Mouse (Mus musculus) layer of hippocampus, adult 2 months (tissue): ENCODE measurements around the gene Ndufb10. TPM values are rescaled to one million over a fixed set of nuclear protein-coding genes. Genes with fewer than 3 reads are reported as not detected.

Source experiments
- DNase-seq, 2 experiments: peaks; one replicate each; pipeline ENCODE4 v3.0.0; 2022; ENCODE audit warnings: low spot score in 2 of 2
- H3K27ac ChIP-seq: fragments of 200-600 bp; 2 replicates; pipeline ENCODE4 v1.8.1; 2022
- H3K4me3 ChIP-seq: fragments of 200-600 bp; 2 replicates; pipeline ENCODE4 v1.8.1; 2022; ENCODE audit warnings: mild to moderate bottlenecking
- CTCF ChIP-seq: fragments of 200-600 bp; conservative IDR thresholded peaks from 2 replicates; pipeline ENCODE4 v1.8.1; 2022; ENCODE audit warnings: antibody characterized with exemption, mild to moderate bottlenecking, moderate library complexity
- total RNA-seq, 2 experiments: library from RNA; stranded (reverse); gene quantifications; 2 replicates each; pipeline ENCODE4 v1.2.3; 2021

Gene Ndufb10
- total RNA-seq, 2 experiments from 2014 or later = 210 to 227 TPM

GRCm38 (mm10) chr17:24689251-24690081 lies 34.8 kb downstream of the Ndufb10 start, which contains the start of gene Syngr3:
Gene Syngr3, minus strand, starts transcription at chr17:24689955.
- DNase-seq = peak in 1 of 2 experiments; percentile 55
- Histone ChIP-seq H3K4me3 (peak within 1 kb of the TSS; percentile 89), H3K27ac (peak within 1 kb of the TSS; percentile 98)
- no peak; the same call in 1 of the 2 replicates for TF ChIP-seq CTCF

GRCm38 (mm10) chr17:24687599-24687998 lies 36.7 kb downstream of the Ndufb10 start:
- TF ChIP-seq CTCF = no peak

DNA sequence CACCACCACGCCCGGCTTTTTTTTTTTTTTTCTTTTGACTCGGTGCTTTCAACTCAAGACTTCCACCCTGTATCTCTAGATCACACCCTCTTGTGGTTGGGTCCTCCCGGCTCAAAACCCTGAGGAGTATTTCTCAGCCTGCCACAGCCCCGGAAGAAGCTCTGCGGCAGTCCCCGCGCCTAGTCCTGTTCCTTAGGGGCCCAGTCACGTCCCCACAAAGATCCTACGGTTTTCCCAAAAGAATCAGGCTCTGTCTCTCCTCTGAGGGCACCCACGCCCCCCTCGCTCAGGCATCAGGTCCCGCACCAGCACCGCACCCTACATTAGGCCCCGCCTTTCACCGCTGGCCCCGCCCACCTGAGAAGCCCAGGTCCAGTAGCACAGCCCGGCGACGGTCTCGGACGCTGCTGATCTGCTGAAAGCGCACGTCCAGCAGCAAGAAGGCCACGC lies 37.1 kb downstream of the Ndufb10 start:
- DNase-seq = no peak
- no peak overlapping the region for H3K27ac ChIP-seq
- peak overlapping the region; percentile 89 for H3K4me3 ChIP-seq
- TF ChIP-seq CTCF = no peak

More at GRCm38 (mm10) chr17:24687599-24687998, 36.7 kb downstream of the Ndufb10 start:
- DNase-seq = no peak
- H3K4me3 ChIP-seq = peak overlapping the region; percentile 89
- H3K27ac ChIP-seq = no peak overlapping the region

DNA sequence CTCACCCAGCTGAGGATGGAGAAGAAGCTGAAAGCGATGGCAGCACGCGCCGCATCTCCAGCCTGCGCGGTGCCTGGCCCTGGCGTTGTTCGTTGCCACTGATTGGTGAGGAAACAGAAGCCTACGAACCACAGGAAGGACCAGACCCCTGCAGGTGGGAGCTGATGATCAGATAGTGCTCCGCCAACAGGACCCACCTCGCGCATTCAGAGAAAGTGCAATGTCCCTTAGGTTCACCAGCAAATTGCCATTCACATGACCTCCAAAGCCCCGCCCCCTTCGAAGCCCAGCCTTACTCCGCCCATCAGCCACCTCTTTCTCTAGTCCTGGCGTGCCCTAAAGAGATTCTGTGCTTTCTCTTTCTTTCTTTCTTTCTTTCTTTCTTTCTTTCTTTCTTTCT lies 37.8 kb downstream of the Ndufb10 start:
- no peak for DNase-seq
- H3K4me3 ChIP-seq = no peak overlapping the region
- no peak for TF ChIP-seq CTCF
- H3K27ac ChIP-seq = no peak overlapping the region

DNA sequence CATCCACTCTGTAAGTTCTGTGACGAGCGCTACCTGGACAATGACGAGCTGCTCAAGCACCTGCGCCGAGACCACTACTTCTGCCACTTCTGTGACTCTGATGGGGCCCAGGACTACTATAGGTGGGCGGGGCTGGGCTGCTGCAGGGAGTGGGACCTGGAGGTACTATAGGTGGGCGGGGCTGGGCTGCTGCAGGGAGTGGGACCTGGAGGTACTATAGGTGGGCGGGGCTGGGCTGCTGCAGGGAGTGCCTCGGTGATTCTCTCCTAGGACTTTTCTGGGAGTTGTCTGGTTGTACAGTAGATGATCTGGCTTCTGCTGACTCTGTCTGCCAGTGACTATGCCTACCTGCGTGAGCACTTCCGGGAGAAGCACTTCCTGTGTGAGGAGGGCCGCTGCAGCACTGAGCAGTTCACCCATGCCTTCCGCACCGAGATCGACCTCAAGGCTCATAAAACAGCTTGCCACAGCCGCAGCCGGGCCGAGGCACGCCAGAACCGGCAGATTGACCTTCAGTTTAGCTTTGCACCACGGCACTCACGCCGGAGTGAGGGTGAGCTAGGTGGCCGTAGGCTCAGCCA lies 46.7 kb downstream of the Ndufb10 start:
- H3K27ac ChIP-seq = no peak overlapping the region
- no peak for DNase-seq
- TF ChIP-seq CTCF = no peak
- no peak overlapping the region for H3K4me3 ChIP-seq

- no peak overlapping the region for H3K4me3 ChIP-seq
- TF ChIP-seq CTCF = no peak
- DNase-seq = no peak
- no peak overlapping the region for H3K27ac ChIP-seq
Observed at GRCm38 (mm10) chr17:24676877-24677276, 47.4 kb downstream of the Ndufb10 start.

DNA sequence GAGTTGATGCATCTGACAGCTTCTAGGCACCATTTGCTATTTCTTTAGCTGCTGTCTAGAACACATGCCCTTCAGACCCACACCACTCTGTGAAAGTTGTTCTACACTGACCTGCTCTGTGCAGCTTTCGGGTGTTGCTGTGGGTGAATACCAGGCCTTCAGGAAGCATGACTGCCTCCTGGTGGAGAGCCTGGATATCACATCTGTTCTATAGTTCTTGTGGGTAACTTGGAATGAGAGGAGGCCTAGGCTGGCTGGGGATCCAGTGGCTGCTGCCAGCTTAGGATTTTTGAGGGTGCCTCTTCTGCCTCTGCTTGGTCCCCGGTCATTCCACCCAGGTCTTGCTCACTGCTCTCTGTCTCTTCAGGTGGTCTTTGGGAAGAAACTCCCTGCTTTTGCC lies 48.1 kb downstream of the Ndufb10 start:
- TF ChIP-seq CTCF = peak; percentile 86
- peak in 1 of 2 experiments; percentile 71 for DNase-seq
- Histone ChIP-seq H3K27ac (no peak overlapping the region), H3K4me3 (no peak overlapping the region)

- no peak overlapping the region for H3K27ac ChIP-seq
- TF ChIP-seq CTCF = no peak
- H3K4me3 ChIP-seq = no peak overlapping the region
- peak; percentile 51 to 75 for DNase-seq
Observed at GRCm38 (mm10) chr17:24674277-24674676, 50.0 kb downstream of the Ndufb10 start.

DNA sequence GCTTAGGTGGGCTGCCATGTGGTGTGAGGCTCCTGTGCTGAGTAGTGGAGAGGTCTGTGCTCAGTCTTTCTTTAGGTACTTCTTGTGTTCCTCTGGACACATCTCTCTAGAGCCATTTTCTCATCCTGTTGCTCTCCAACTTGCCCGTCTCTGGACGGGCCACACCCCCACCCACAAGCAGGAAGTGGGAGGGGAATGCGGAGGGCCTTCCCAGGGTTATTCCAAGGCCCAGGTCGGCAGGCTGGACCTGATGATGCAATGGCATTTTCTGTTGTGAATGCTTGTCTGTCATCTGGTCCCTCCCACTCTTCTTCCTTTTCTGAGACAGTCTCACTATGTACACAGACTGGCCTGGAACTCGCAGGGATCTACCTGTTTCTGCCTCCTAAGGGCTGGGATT lies 52.1 kb downstream of the Ndufb10 start:
- Histone ChIP-seq H3K27ac (no peak overlapping the region), H3K4me3 (no peak overlapping the region)
- TF ChIP-seq CTCF = no peak
- no peak for DNase-seq

Other genes with a start within 250 kb of the Ndufb10 start
- gene Mlst8, start 245.4 kb downstream of the Ndufb10 start, total RNA-seq = 10 to 100 TPM; 36.0 to 44.9 TPM
- 100 to 1,000 TPM; 153 to 158 TPM for gene Caskin1, start 235.9 kb downstream of the Ndufb10 start, total RNA-seq
- 10 to 100 TPM; 87.9 to 95.5 TPM for gene Traf7, start 196.5 kb downstream of the Ndufb10 start, total RNA-seq
- 10 to 100 TPM; 78.2 to 82.2 TPM for gene Rab26, start 190.3 kb downstream of the Ndufb10 start, total RNA-seq
- gene Pkd1, start 174.6 kb downstream of the Ndufb10 start, total RNA-seq = 10 to 100 TPM; 87.0 to 93.3 TPM
- 100 to 1,000 TPM; 192 to 223 TPM for gene Tsc2, start 91.8 kb downstream of the Ndufb10 start, total RNA-seq
- gene Nthl1, start 91.8 kb downstream of the Ndufb10 start, total RNA-seq = 1 to 10 TPM; 6.2 to 6.8 TPM
- gene Slc9a3r2, start 74.2 kb downstream of the Ndufb10 start, total RNA-seq = 10 to 100 TPM; 41.9 to 44.1 TPM
- 1 to 10 TPM; 2.0 to 2.3 TPM for gene Npw, start 66.0 kb downstream of the Ndufb10 start, total RNA-seq
- gene Zfp598, start 54.8 kb downstream of the Ndufb10 start, total RNA-seq = 10 to 100 TPM; 36.6 to 43.9 TPM
- 100 to 1,000 TPM; 146 to 155 TPM for gene Syngr3, start 34.5 kb downstream of the Ndufb10 start, total RNA-seq
- 10 to 100 TPM; 22.3 to 22.4 TPM for gene Gfer, start 28.3 kb downstream of the Ndufb10 start, total RNA-seq
- gene Noxo1, start 28.2 kb downstream of the Ndufb10 start, total RNA-seq = 1 to 10 TPM; 3.3 to 3.4 TPM
- 10 to 100 TPM; 30.9 to 32.8 TPM for gene Tbl3, start 16.8 kb downstream of the Ndufb10 start, total RNA-seq
- under 1 TPM in 1 of 2 experiments, not detected in 1; 0.56 TPM for gene Rnf151, start 6.4 kb downstream of the Ndufb10 start, total RNA-seq
- 100 to 1,000 TPM; 302 to 315 TPM for gene Rps2, start 6.4 kb downstream of the Ndufb10 start, total RNA-seq
- gene Rpl3l, start 3.3 kb upstream of the Ndufb10 start, total RNA-seq = under 1 TPM; 0.38 to 0.61 TPM
- 10 to 100 TPM; 32.0 to 40.8 TPM for gene Msrb1, start 12.2 kb upstream of the Ndufb10 start, total RNA-seq
- gene Hs3st6, start 28.5 kb upstream of the Ndufb10 start, total RNA-seq = not detected
- gene Meiob, start 79.8 kb upstream of the Ndufb10 start, total RNA-seq = not detected
- gene Hagh, start 115.7 kb upstream of the Ndufb10 start, total RNA-seq = 100 to 1,000 TPM; 135 to 137 TPM
- gene Fahd1, start 125.9 kb upstream of the Ndufb10 start, total RNA-seq = 10 to 100 TPM; 21.1 to 22.4 TPM
- gene Igfals, start 141.5 kb upstream of the Ndufb10 start, total RNA-seq = under 1 TPM in 1 of 2 experiments, not detected in 1; 0.34 TPM
- 10 to 100 TPM; 34.3 to 35.8 TPM for gene Nubp2, start 161.9 kb upstream of the Ndufb10 start, total RNA-seq
- 10 to 100 TPM; 43.6 to 45.0 TPM for gene Spsb3, start 162.2 kb upstream of the Ndufb10 start, total RNA-seq
- gene Eme2, start 170.6 kb upstream of the Ndufb10 start, total RNA-seq = 10 to 100 TPM; 66.9 to 72.7 TPM
- gene Mrps34, start 170.6 kb upstream of the Ndufb10 start, total RNA-seq = 10 to 100 TPM; 80.4 to 85.1 TPM
- gene Nme3, start 172.0 kb upstream of the Ndufb10 start, total RNA-seq = 10 to 100 TPM; 60.1 to 63.7 TPM
- gene Mapk8ip3, start 212.5 kb upstream of the Ndufb10 start, total RNA-seq = 100 to 1,000 TPM; 409 to 411 TPM
- gene Jpt2, start 236.2 kb upstream of the Ndufb10 start, total RNA-seq = 1 to 10 TPM; 4.4 to 6.1 TPM